Mouse (Mus musculus) layer of hippocampus, postnatal 14 days (tissue): ENCODE measurements around the gene Yrdc. TPM values are rescaled to one million over a fixed set of nuclear protein-coding genes. Genes with fewer than 3 reads are reported as not detected.
A peak's percentile ranks its signal among the peaks of the same experiment; 100 is the strongest.

ENCODE experiments used
- DNase-seq, 2 experiments: peaks; one replicate each; pipeline ENCODE4 v3.0.0; 2021 to 2022; ENCODE audit warnings: low spot score in 2 of 2, mixed read lengths in 1 of 2
- long read RNA-seq, 2 experiments: library from polyadenylated mRNA; stranded (forward); transcript quantifications; one replicate each; pipeline ENCODE4 v2.0.0; 2021
- total RNA-seq, 2 experiments: library from RNA; stranded (reverse); gene quantifications; 2 replicates each; pipeline ENCODE4 v1.2.3; 2021

Gene Yrdc
- total RNA-seq: 10 to 100 TPM; 28.0 to 28.4 TPM
- long read RNA-seq, experiment 1, transcript Yrdc-201 (5 exons, 1,634 nt): major isoform, 35 of 51 reads
- long read RNA-seq, experiment 1, transcript Yrdc-202 (4 exons, 724 nt): minor isoform, 8 of 51 reads
- long read RNA-seq, experiment 1, partial matches to known transcripts: 4 of 51 reads
- long read RNA-seq, experiment 1, other reads (novel, unspliced or antisense): 4 of 51 reads
- long read RNA-seq, experiment 2, transcript Yrdc-201 (5 exons, 1,634 nt): major isoform, 47 of 55 reads
- long read RNA-seq, experiment 2, partial matches to known transcripts: 0 of 55 reads
- long read RNA-seq, experiment 2, other reads (novel, unspliced or antisense): 7 of 55 reads

DNA sequence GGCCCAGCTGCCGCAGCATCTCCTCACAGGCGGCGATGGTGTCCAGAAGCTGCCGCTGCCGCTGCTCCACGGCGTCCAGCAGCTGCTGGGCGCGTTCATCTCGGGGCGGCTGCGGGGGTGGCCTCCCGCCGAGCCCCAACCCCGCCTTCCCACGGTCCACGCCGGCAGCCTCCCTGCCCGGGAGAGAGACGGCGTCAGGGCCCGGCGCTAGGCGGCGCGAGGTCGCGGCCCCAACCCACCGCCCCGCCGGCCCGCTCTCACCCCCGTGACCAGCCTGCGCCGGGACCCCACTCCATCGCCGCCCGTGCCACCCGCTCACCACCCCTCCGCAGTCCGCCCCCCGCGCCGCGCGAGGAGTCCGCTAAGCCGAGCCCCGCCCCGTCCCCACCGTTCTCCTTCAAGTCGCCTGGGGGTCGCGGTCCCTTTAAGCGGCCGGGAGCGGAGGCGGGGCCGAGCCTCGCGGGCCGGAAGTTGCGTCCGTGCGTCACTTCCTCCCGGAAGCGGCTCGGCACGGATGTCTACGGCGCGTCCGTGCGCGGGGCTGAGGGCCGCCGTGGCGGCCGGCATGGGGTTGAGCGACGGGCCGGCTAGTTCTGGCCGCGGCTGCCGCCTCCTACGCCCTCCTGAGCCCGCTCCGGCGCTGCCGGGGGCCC, at the start of gene Yrdc:
TSS of gene Yrdc (plus strand) at position 419 of the 653 bp plus-strand sequence.
- peak; percentile 92 to 95 for DNase-seq

- peak; percentile 85 to 89 for DNase-seq
Observed at GRCm38 (mm10) chr4:124801552-124802308, 48.7 kb upstream of the Yrdc start, which contains the start of gene Mtf1. Mtf1 (plus strand) TSS chr4:124802104.

DNA sequence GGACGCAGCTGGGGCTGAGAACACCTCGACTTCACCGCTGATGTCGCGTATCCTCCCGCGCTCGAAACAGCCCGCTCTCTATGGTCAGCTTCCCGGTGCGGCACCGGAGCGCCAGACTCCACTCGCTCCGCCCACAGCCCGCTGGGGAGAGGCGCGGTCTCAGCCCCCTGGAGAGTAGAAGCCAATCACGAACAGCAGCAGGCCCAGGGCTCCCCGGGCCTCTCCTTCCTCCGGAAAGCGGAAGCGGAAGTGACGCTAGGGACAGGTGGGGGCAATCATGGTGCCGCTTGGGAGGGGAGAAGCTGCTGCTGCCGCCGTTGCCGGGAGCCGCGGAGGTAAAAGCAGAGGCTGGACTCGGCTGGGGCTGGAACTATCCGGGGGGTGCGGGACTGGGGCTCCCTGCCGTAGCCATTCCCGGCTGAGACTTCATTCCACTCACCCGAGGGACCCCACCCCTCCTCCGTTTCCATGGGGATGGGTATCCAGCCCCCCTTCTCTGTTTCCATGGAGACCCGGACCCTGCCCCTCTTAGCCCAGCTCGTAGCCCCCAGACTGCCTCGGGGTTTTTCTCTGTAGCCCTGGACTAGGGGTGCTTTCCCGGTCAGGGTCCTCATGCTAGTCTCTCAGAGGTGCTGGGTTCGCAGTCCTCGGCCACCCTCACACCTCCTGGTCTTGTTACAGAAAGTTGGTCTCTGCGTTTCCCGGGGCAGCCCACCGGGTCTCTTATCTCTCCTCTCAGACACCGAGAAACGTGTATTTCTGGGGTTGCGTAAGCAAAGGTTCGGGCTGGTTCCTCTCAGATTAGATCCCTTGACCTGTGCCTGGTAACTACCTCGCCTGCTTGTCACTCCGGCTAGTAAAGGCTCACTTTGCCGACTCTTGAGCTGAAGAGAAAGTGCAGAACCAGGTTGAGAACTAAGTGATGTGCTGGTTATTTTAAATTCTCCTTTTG, 47.9 kb upstream of the Yrdc start:
- peak; percentile 95 to 97 for DNase-seq

DNA sequence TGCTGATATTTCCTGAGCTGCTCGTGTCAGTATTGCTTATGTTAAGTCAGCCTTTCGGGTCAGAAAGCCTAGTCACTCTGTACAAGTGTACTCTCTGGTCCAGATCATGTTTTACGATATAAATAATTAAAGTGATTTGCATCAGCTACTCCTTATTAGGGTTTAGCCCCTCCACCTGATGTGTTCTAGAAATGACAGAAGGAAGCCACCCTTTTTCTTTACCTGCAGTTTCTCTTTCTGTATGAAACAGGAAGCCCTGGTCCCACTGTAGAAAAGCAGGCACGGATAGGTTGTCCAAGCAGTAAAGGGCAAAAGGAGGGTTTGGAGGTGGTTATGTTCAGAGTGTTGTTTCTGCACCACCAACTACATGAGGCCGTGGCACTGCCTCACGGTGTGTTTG, 47.1 kb upstream of the Yrdc start:
- DNase-seq: no peak

DNA sequence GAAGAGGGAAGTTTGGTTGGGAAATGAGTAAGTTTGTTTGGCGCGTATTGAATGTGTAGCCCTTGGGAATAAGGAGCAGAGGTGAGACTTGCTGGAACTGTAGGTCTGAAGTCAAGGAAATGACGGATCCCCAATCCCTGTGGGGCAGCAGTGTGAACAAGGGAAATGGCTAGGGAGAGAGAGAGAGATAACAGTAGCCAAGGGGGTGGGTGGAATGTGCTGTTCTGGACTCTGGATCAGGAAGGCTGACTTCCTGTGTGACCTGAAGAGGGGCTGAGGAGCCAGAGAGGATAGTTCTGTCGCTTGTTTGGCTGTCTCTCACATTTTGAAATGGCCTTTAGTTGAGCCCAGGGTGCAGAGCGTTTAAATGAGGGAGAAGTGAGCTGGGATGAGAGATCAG, 42.0 kb upstream of the Yrdc start:
- DNase-seq: no peak

- DNase-seq: no peak
Observed at GRCm38 (mm10) chr4:124809136-124809883, 41.2 kb upstream of the Yrdc start.

DNA sequence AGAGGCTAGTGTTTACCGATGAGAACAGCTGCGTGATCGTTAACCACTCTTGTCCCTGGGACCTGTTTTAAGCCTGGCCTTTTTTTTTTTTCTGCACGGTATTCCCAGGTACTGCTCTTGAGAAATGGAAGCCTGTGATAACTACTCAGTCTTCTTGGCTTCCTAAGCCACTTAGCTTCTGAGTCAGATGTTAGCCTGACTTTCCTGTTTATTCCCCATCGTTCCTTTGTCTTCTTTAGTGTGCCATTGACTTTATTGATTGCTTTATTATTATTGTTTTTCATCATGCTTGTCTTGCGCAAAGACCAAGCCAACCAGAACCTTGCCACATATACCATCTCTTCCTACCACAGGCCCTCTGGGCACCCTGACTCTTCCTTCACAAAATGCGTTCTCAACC, 40.4 kb upstream of the Yrdc start:
- no peak for DNase-seq

DNA sequence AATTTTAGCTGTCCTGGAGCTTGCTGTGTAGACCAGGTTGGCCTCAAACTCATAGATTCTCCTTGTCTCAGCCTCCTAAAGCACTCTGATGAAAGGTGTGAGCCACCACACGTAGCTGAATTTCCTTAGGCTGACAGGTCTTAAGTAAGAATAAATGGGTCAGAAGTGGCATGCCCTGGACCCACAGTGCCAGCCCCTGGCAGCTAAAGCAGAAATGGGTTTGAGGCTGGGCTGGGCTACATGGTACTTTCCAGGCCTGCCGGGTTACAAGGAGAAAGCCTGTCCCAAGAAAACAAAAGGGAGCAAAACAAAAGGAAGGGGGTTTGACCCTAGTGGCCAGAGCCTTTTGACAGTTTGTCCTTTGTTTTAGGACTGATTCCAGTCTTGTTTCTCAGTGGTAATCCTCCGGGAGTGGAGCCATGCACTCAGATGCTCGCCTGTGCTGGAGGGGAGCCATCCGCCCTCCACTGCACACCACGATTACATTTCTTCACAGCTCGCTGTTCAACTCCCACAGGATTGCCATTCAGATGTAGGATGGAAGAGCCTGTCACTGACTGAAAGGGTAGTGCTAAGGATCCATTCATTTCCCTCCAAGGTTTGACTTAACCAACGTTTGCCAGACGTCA, 39.0 kb upstream of the Yrdc start:
- peak; percentile 19 to 61 for DNase-seq

DNA sequence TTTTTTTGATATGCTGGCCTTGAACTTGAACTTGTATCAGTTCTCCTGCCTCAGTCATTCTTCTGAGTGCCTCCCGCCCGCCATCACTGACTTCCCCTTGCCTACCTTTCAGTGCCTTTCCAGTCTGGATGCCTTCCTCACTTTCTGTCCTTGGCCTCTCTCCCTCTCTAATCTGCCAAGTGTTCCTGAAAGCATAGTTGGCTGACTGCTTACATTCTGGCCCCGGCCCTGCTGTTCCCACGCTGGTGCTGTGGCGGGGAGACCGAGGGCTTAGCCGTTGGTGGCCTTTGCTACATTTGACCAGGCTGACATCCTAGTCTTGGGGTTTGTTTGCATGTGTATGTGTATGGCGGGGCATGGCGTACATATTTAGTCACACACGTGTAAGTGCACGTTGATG, 34.6 kb upstream of the Yrdc start:
- DNase-seq: peak in 1 of 2 experiments; percentile 28

DNA sequence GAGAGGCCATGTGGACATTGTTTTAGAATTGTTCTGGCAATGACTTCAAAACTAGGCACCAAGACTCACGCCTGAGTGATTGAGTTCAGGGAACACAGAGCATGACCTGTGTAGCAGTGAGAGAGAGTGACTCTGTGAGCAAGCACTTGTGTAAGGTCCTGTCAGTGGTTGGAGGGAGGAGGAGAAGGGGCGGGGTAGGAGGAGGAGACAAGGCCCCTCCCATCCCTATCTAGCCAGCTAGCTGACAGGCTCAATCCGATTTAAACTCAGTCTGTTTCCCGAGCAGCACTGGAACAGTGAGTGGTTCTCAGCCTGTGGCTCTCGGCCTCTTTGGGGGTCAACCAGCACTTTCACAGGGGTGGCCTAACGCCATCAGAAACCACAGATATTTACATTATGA, 32.7 kb upstream of the Yrdc start:
- no peak for DNase-seq

GRCm38 (mm10) chr4:124818832-124819231, 31.6 kb upstream of the Yrdc start:
- DNase-seq: no peak

- no peak for DNase-seq
Observed at GRCm38 (mm10) chr4:124824967-124825366, 25.5 kb upstream of the Yrdc start.

DNA sequence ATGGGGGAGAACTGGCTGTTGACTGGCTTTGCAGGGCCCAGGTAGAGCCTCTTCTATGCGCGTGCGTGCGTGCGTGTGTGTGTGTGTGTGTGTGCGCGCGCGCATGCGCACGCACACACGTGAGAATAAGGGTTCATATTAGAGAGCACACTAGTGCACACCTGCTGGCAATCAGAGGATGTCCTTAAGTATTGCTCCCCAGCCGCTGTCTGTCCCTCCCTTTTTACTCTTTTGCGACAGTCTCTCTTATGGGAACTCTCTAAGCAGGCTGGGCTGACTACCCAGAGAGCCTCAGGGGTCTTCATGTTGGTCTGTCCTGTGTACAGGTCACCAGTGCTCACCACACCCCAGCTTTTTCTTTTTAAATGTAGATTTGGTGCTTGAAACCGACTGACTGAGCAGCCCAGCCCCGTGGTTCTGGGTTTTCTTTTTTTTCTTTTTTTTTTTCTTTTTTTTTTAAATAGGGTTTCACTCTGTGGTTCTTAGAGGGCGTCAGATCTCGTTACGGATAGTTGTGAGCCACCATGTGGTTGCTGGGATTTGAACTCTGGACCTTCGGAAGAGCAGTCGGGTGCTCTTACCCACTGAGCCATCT, 25.0 kb upstream of the Yrdc start:
- DNase-seq: no peak

GRCm38 (mm10) chr4:124829671-124830070, 20.8 kb upstream of the Yrdc start:
- DNase-seq: no peak

GRCm38 (mm10) chr4:124832796-124833195, 17.7 kb upstream of the Yrdc start:
- no peak for DNase-seq

DNA sequence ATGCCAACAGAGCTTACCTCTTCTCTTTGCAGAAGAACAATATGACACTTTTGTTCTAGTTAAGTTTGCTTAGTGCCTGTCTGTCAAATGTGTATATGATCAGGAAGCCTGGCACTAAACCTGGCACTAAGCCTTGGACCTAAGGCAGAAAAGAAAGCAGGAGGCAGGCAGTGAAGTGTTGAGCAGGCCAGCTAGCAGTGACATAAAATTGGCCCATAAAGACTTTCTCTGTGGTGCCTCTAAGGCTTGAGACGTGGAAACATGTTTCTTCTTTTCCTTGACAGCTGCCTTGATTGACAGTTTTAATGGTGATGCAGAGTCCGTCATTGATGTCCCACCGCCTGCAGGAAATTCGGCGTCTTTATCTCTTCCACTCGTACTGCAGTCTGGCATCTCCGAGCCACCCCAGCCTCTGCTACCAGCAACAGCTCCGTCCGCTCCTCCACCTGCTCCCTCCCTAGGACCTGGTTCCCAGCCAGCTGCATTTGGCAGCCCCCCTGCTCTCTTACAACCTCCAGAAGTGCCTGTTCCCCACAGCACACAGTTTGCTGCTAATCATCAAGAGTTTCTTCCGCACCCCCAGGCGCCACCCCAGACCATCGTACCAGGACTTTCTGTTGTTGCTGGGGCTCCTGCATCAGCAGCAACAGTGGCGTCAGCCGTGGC, 12.3 kb upstream of the Yrdc start:
- no peak for DNase-seq

- DNase-seq: no peak
Observed at GRCm38 (mm10) chr4:124840998-124841397, 9.5 kb upstream of the Yrdc start.

DNA sequence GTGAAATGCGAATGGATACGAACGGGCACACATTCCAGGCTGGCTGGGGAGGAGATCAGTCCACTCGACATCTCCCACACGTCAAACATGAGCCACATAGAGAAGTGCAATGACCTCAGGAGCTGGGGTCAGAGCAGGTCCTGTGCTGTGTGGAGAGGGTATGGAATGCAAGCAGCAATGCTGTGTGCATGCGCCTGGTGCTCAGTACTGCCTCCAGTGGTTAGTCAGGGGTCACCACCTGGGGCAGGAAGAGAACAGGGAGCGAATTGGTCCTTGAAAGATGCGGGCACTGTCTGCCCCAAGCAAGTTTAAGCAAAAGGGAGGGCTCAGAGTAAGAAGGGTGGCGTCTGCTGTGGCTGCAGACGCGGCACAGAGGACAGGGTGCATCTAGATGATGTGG, 7.0 kb upstream of the Yrdc start:
- DNase-seq: no peak

GRCm38 (mm10) chr4:124847573-124847972, 2.9 kb upstream of the Yrdc start:
- DNase-seq: peak; percentile 83 to 89
